Mouse (Mus musculus): ENCODE measurements around the gene Enkd1. TPM values are rescaled to one million over a fixed set of nuclear protein-coding genes. Genes with fewer than 3 reads are reported as not detected.

Gene Enkd1
- polyA plus RNA-seq, 1 experiment from 2014 or later = 27.3 TPM

Other genes starting within 250 kb of the Enkd1 start
- gene Tppp3, start 236.7 kb downstream of the Enkd1 start, polyA plus RNA-seq (2015; fragmentation: Nextera tagmentation; extraction: Ambion mirVana) = 63.3 and 63.6 TPM in 2 replicates
- 44.0 and 50.9 TPM in 2 replicates for gene Zdhhc1, start 211.3 kb downstream of the Enkd1 start, polyA plus RNA-seq (2015; fragmentation: Nextera tagmentation; extraction: Ambion mirVana)
- 2.6 and 2.8 TPM in 2 replicates for gene Hsd11b2, start 189.5 kb downstream of the Enkd1 start, polyA plus RNA-seq (2015; fragmentation: Nextera tagmentation; extraction: Ambion mirVana)
- 80.8 and 82.1 TPM in 2 replicates for gene Atp6v0d1, start 142.2 kb downstream of the Enkd1 start, polyA plus RNA-seq (2015; fragmentation: Nextera tagmentation; extraction: Ambion mirVana)
- gene Ripor1, start 103.0 kb downstream of the Enkd1 start, polyA plus RNA-seq (2015; fragmentation: Nextera tagmentation; extraction: Ambion mirVana) = 30.6 and 34.1 TPM in 2 replicates
- gene Ctcf, start 71.6 kb downstream of the Enkd1 start, polyA plus RNA-seq (2015; fragmentation: Nextera tagmentation; extraction: Ambion mirVana) = 131 and 140 TPM in 2 replicates
- 0.69 and 0.79 TPM in 2 replicates for gene Agrp, start 70.8 kb downstream of the Enkd1 start, polyA plus RNA-seq (2015; fragmentation: Nextera tagmentation; extraction: Ambion mirVana)
- gene Carmil2, start 21.9 kb downstream of the Enkd1 start, polyA plus RNA-seq (2015; fragmentation: Nextera tagmentation; extraction: Ambion mirVana) = 0.77 and 1.4 TPM in 2 replicates
- 61.7 and 66.5 TPM in 2 replicates for gene Acd, start 7.1 kb downstream of the Enkd1 start, polyA plus RNA-seq (2015; fragmentation: Nextera tagmentation; extraction: Ambion mirVana)
- gene Pard6a, start 7.1 kb downstream of the Enkd1 start, polyA plus RNA-seq (2015; fragmentation: Nextera tagmentation; extraction: Ambion mirVana) = 16.3 and 17.6 TPM in 2 replicates
- 0.17 TPM in 1 of 2 replicates, not detected in the other for gene 4933405L10Rik, start 555 bp downstream of the Enkd1 start, polyA plus RNA-seq (2015; fragmentation: Nextera tagmentation; extraction: Ambion mirVana)
- 22.5 and 23.5 TPM in 2 replicates for gene Gfod2, start 50.5 kb upstream of the Enkd1 start, polyA plus RNA-seq (2015; fragmentation: Nextera tagmentation; extraction: Ambion mirVana)
- gene Ranbp10, start 119.1 kb upstream of the Enkd1 start, polyA plus RNA-seq (2015; fragmentation: Nextera tagmentation; extraction: Ambion mirVana) = 9.9 and 12.0 TPM in 2 replicates
- 1.3 and 1.5 TPM in 2 replicates for gene Tsnaxip1, start 119.5 kb upstream of the Enkd1 start, polyA plus RNA-seq (2015; fragmentation: Nextera tagmentation; extraction: Ambion mirVana)
- 45.2 and 45.4 TPM in 2 replicates for gene Cenpt, start 145.1 kb upstream of the Enkd1 start, polyA plus RNA-seq (2015; fragmentation: Nextera tagmentation; extraction: Ambion mirVana)
- gene Thap11, start 146.9 kb upstream of the Enkd1 start, polyA plus RNA-seq (2015; fragmentation: Nextera tagmentation; extraction: Ambion mirVana) = 67.9 and 68.2 TPM in 2 replicates
- gene Nutf2, start 152.4 kb upstream of the Enkd1 start, polyA plus RNA-seq (2015; fragmentation: Nextera tagmentation; extraction: Ambion mirVana) = 231 and 277 TPM in 2 replicates
- gene Edc4, start 172.7 kb upstream of the Enkd1 start, polyA plus RNA-seq (2015; fragmentation: Nextera tagmentation; extraction: Ambion mirVana) = 46.5 and 50.6 TPM in 2 replicates
- 0.77 and 0.93 TPM in 2 replicates for gene Nrn1l, start 185.4 kb upstream of the Enkd1 start, polyA plus RNA-seq (2015; fragmentation: Nextera tagmentation; extraction: Ambion mirVana)
- gene Pskh1, start 192.2 kb upstream of the Enkd1 start, polyA plus RNA-seq (2015; fragmentation: Nextera tagmentation; extraction: Ambion mirVana) = 32.0 and 33.0 TPM in 2 replicates
- 0.86 and 1.0 TPM in 2 replicates for gene Ctrl, start 225.7 kb upstream of the Enkd1 start, polyA plus RNA-seq (2015; fragmentation: Nextera tagmentation; extraction: Ambion mirVana)
- gene Psmb10, start 230.2 kb upstream of the Enkd1 start, polyA plus RNA-seq (2015; fragmentation: Nextera tagmentation; extraction: Ambion mirVana) = 43.9 and 51.7 TPM in 2 replicates
- gene Lcat, start 235.2 kb upstream of the Enkd1 start, polyA plus RNA-seq (2015; fragmentation: Nextera tagmentation; extraction: Ambion mirVana) = 1.2 and 1.9 TPM in 2 replicates